Mouse (Mus musculus) intestine, postnatal 0 days (tissue): ENCODE results near the gene Sult4a1. TPM values are rescaled to one million over a fixed set of nuclear protein-coding genes. Genes with fewer than 3 reads are reported as not detected.
A peak's percentile ranks its signal among the peaks of the same experiment; 100 is the strongest.

Experiments used
- ATAC-seq: fragments of 200-750 bp; cut with Nextera tagmentation; 2 replicates; pipeline ENCODE4 v1.8.0; 2017; ENCODE audit warnings: mild to moderate bottlenecking, moderate TSS enrichment, moderate library complexity
- H3K27ac ChIP-seq: fragments of 300-500 bp; sonication (generic); 2 replicates; pipeline ENCODE4 v1.5.1; 2014; ENCODE audit warnings: mild to moderate bottlenecking, low read depth, low read length, moderate library complexity
- H3K27me3 ChIP-seq: fragments of 300-500 bp; sonication (generic); replicated peaks from 2 replicates; pipeline ENCODE4 v1.6.1; 2014; ENCODE audit warnings: low read length, mixed read lengths; ENCODE audit not compliant: control insufficient read depth, insufficient read depth
- H3K36me3 ChIP-seq: fragments of 300-500 bp; sonication (generic); 2 replicates; pipeline ENCODE4 v1.6.1; 2014; ENCODE audit warnings: mild to moderate bottlenecking, moderate library complexity; ENCODE audit not compliant: control insufficient read depth, insufficient read depth
- H3K4me1 ChIP-seq: fragments of 300-500 bp; sonication (generic); replicated peaks from 2 replicates; pipeline ENCODE4 v1.6.1; 2014; ENCODE audit warnings: antibody characterized with exemption, low read length, mixed read lengths; ENCODE audit not compliant: control insufficient read depth, insufficient read depth
- H3K4me2 ChIP-seq: fragments of 300-500 bp; sonication (generic); replicated peaks from 2 replicates; pipeline ENCODE4 v1.6.1; 2014; ENCODE audit warnings: low read depth, mild to moderate bottlenecking, moderate library complexity
- H3K4me3 ChIP-seq: fragments of 300-500 bp; sonication (generic); 2 replicates; pipeline ENCODE4 v1.5.1; 2014; ENCODE audit warnings: low read depth, low read length
- H3K9ac ChIP-seq: fragments of 300-500 bp; sonication (generic); 2 replicates; pipeline ENCODE4 v1.6.1; 2014; ENCODE audit warnings: mild to moderate bottlenecking, low read depth, low read length
- H3K9me3 ChIP-seq: fragments of 300-500 bp; sonication (generic); 2 replicates; pipeline ENCODE4 v1.6.1; 2016; ENCODE audit warnings: mixed run types; ENCODE audit not compliant: control insufficient read depth
- CTCF ChIP-seq: sonication (generic); IDR thresholded peaks from 2 replicates; pipeline ENCODE4 v1.5.1; 2016; ENCODE audit warnings: low read depth, mild to moderate bottlenecking, control low read depth, antibody characterized with exemption, moderate library complexity
- WGBS: fragments of 180-500 bp; shearing (Covaris S2); extraction: QIAGEN DNeasy Blood & Tissue Kit; methylation state at CpG from one replicate; pipeline ENCODE4 v1.1.7; 2014; 5-methylcytosine and 5-hydroxymethylcytosine counted together
- polyA plus RNA-seq: library from polyadenylated mRNA; unstranded; fragments of >200 nt; fragmentation: Nextera tagmentation; extraction: Ambion mirVana; gene quantifications from 2 replicates; pipeline ENCODE4 v1.2.1, GENCODE M21; 2015

Sult4a1 gene
- polyA plus RNA-seq, result 3.8 and 4.5 TPM in 2 replicates

GRCm38 (mm10) chr15:84105105-84105923 lies at the start of gene Sult4a1:
Sult4a1 (minus strand) TSS chr15:84105754.
- WGBS, result 2% methylated on average over 77 of the region's 77 CpGs
- Histone ChIP-seq H3K4me2 (peak within 1 kb of the TSS; percentile 72), H3K9me3 (no peaks in the 10 kb centered on the region), H3K9ac (no peak within 1 kb of the TSS), H3K27me3 (peaks cover 27% of the 10 kb centered on the region), H3K4me1 (0 out of 2 replicates have a peak, but pooled peaks cover 3% of the 10 kb centered on the region), H3K36me3 (no peaks in the 10 kb centered on the region), H3K27ac (no peak within 1 kb of the TSS), H3K4me3 (peak within 1 kb of the TSS; percentile 40)
- ATAC-seq, result 0 out of 2 replicates have a peak, but pooled peaks have one; percentile 16
- no peak for TF ChIP-seq CTCF

- Histone ChIP-seq H3K4me3 (no peak overlapping the region), H3K27ac (no peak overlapping the region), H3K9ac (no peak overlapping the region), H3K36me3 (no peaks in the 10 kb centered on the region), H3K4me1 (no peaks in the 10 kb centered on the region), H3K27me3 (no peaks in the 10 kb centered on the region), H3K9me3 (no peaks in the 10 kb centered on the region), H3K4me2 (no peak overlapping the region)
- no peak for ATAC-seq
- 58% methylated on average over 5 of the region's 5 CpGs for WGBS
- TF ChIP-seq CTCF, result no peak
These were observed 35.4 kb upstream of the Sult4a1 start for GRCm38 (mm10) chr15:84140929-84141328.

GRCm38 (mm10) chr15:84140109-84140508 lies 34.6 kb upstream of the Sult4a1 start:
- 61% methylated on average over 3 of the region's 3 CpGs for WGBS
- Histone ChIP-seq H3K4me2 (no peak overlapping the region), H3K27me3 (no peaks in the 10 kb centered on the region), H3K4me1 (no peaks in the 10 kb centered on the region), H3K36me3 (no peaks in the 10 kb centered on the region), H3K27ac (no peak overlapping the region), H3K9ac (no peak overlapping the region), H3K9me3 (no peaks in the 10 kb centered on the region), H3K4me3 (no peak overlapping the region)
- ATAC-seq, result no peak
- no peak for TF ChIP-seq CTCF

GRCm38 (mm10) chr15:84139592-84140005 lies 34.0 kb upstream of the Sult4a1 start:
- no peaks in the 10 kb centered on the region for H3K9me3 ChIP-seq
- no peak for TF ChIP-seq CTCF
- no peaks in the 10 kb centered on the region for H3K4me1 ChIP-seq
- no peak overlapping the region for H3K9ac ChIP-seq
- no peak overlapping the region for H3K27ac ChIP-seq
- H3K36me3 ChIP-seq, result no peaks in the 10 kb centered on the region
- no peaks in the 10 kb centered on the region for H3K27me3 ChIP-seq
- ATAC-seq, result no peak
- no peak overlapping the region for H3K4me2 ChIP-seq
- 64% methylated on average over 5 of the region's 5 CpGs for WGBS
- no peak overlapping the region for H3K4me3 ChIP-seq

- Histone ChIP-seq H3K9ac (no peak overlapping the region), H3K4me1 (no peaks in the 10 kb centered on the region), H3K9me3 (no peaks in the 10 kb centered on the region), H3K27ac (no peak overlapping the region), H3K4me3 (no peak overlapping the region), H3K36me3 (no peaks in the 10 kb centered on the region), H3K27me3 (no peaks in the 10 kb centered on the region), H3K4me2 (no peak overlapping the region)
- ATAC-seq, result no peak
- TF ChIP-seq CTCF, result no peak
- 35% methylated on average over 12 of the region's 12 CpGs for WGBS
These were observed 31.2 kb upstream of the Sult4a1 start for GRCm38 (mm10) chr15:84136473-84137415.

- 78% methylated on average over 5 of the region's 5 CpGs for WGBS
- peak; percentile 74 for TF ChIP-seq CTCF
- no peaks in the 10 kb centered on the region for H3K4me1 ChIP-seq
- H3K9ac ChIP-seq, result no peak overlapping the region
- ATAC-seq, result no peak
- H3K27me3 ChIP-seq, result no peaks in the 10 kb centered on the region
- H3K4me3 ChIP-seq, result no peak overlapping the region
- no peaks in the 10 kb centered on the region for H3K36me3 ChIP-seq
- no peak overlapping the region for H3K27ac ChIP-seq
- H3K9me3 ChIP-seq, result no peaks in the 10 kb centered on the region
- no peak overlapping the region for H3K4me2 ChIP-seq
These were observed 29.9 kb upstream of the Sult4a1 start for GRCm38 (mm10) chr15:84135472-84135871.
